Mouse (Mus musculus) neutrophil, adult 65 days (primary cell): Measurements from ENCODE around the gene Zfp106. TPM values are rescaled to one million over a fixed set of nuclear protein-coding genes. Genes with fewer than 3 reads are reported as not detected.

ENCODE experiments used
- total RNA-seq: library from RNA; stranded (reverse); gene quantifications from 2 replicates; pipeline ENCODE4 v1.2.4, GENCODE M21; 2023

Zfp106 gene
- total RNA-seq = 82.1 and 86.6 TPM in 2 replicates

DNA sequence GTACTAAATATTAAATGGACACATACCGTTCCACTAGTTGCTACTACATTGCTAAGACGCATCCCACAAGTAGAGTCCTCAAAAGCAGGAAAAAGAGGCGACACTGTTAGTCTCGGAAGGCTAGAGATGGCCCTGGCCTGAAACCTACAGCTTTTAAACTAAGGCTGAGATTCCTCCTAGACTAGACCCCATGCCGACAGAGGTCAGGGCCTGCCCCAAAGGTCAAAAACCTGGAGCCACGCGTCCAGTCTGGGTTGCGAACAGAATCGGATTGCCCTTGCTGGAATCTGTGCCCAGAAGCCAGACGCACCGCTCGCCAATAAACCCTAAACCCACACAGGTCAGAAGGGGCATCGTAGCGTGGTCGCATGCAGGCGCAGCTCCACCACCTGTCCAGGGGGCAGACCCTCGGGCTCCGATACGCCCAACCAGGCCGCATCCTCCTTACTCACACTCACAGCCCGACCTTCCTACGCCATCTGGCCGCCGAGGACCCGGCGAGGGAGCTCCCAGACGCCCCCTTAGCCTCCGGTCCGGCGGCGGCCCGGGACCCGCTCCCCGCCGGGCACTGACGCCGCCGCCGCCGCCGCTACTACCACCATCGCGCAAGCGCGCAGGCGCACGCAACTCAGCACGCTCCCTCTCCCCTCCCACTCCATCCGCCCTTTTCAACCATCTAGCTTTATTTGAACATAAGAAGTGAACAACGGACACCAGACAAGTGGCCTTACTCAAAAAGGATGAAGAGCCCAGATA lies at the start of gene Zfp106:
TSS of gene Zfp106 (minus strand) at position 609 of the 756 bp plus-strand sequence.

GRCm38 (mm10) chr2:120608830-120609723 lies 45.4 kb upstream of the Zfp106 start, which contains the start of the genes Haus2 and Lrrc57:
TSS of gene Haus2 (plus strand) at chr2:120609383.
TSS of gene Lrrc57 (minus strand) at chr2:120609520.

DNA sequence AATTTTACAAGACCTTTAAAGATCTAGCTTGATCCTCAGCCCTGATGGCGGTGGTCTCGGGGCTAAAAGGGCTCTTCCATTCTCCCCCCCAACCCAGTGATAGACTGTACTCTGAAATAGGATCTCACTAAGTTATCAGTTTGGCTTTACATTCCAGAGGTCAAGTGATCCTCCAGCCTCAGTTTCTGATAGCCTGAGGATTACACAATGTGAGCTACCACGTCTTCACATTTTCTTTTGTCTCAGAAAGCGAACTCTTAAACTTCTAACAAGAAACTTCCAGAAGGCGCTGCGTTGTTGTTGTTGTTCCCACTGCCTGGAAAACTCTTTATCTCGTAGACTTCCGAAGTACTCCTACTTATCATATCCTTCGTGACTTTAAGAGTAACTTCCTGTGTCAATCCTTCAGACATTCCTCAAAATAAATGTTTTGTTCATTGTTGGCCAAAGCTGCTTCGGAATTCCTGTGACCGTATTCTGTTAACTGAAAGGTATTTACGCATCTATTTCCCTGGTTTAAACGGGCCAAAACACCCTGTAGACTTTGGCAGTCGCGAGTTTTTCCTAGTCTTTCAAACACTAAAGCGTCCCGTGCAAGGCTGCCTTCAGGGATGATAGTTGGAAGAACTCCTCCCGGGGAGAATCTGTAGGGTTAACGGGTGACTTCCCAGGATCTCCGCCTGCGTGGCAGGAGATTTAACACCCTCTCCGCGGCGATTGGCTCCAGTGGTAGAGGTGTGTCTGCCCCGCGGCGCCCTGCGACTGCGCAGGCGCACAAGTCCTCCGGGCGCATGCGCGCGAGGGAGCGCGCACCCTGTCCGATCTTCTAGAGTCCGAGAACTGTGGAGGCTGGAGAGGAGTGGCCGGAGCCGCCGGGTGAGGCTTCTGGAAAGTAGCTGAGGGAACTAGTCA lies 3.5 kb upstream of the Zfp106 start, which contains the start of gene Snap23:
TSS of gene Snap23 (plus strand) at position 786 of the 912 bp plus-strand sequence.

Other genes starting within 250 kb of the Zfp106 start
- gene Pla2g4f, start 249.7 kb downstream of the Zfp106 start, total RNA-seq = not detected in 2 replicates
- 32.4 and 58.1 TPM in 2 replicates for gene Vps39, start 210.7 kb downstream of the Zfp106 start, total RNA-seq
- gene Ganc, start 159.9 kb downstream of the Zfp106 start, total RNA-seq = 14.4 and 19.1 TPM in 2 replicates
- gene Tmem87a, start 159.7 kb downstream of the Zfp106 start, total RNA-seq = 25.4 and 31.8 TPM in 2 replicates
- 0.27 and 0.82 TPM in 2 replicates for gene Capn3, start 107.8 kb downstream of the Zfp106 start, total RNA-seq
- 164 and 167 TPM in 2 replicates for gene Snap23, start 3.8 kb upstream of the Zfp106 start, total RNA-seq
- 19.0 and 21.2 TPM in 2 replicates for gene Haus2, start 45.5 kb upstream of the Zfp106 start, total RNA-seq
- 28.4 and 28.8 TPM in 2 replicates for gene Lrrc57, start 45.7 kb upstream of the Zfp106 start, total RNA-seq
- 8.9 and 11.3 TPM in 2 replicates for gene Stard9, start 65.3 kb upstream of the Zfp106 start, total RNA-seq